Mouse (Mus musculus): ENCODE measurements around the gene Tmbim1. TPM values are rescaled to one million over a fixed set of nuclear protein-coding genes. Genes with fewer than 3 reads are reported as not detected.

The Tmbim1 gene
- polyA plus RNA-seq, 1 experiment from 2014 or later = 6.8 TPM

DNA sequence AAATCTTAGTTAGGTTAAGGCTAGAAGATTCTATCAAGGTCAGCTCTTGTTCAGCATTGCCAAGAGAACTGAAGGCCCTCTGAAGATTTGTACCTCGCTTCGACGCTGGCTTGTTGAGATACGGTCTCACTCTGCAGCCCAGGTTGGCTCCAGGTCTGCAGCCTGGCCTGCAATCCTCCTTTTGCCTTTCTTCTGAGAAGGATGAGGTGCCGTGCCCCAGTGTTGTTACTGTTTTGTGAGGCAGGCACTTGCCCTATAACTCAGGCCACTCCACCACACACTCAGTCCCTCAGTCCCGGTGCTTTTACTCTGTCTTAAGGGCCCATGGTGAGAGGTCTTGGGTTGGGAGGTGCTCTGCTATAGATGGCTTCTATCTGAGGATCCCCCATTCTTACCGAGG is 3.2 kb downstream of the Tmbim1 start:
- Histone ChIP-seq H3K27me3 (peaks cover 4% of the 10 kb centered on the region; the same call in 1 of the 2 replicates), H3K4me1 (peaks cover 13% of the 10 kb centered on the region), H3K9ac (replicated peaks) (no peak overlapping the region), H3K36me3 (no peaks in the 10 kb centered on the region), H3K9me3 (no peaks in the 10 kb centered on the region), H3K4me2 (replicated peaks) (no peak overlapping the region), H3K4me3 (no peak overlapping the region), H3K27ac (replicated peaks) (no peak overlapping the region)
- 93% methylated on average over 7 of the region's 7 CpGs for WGBS
- no peak for ATAC-seq (replicated peaks)

DNA sequence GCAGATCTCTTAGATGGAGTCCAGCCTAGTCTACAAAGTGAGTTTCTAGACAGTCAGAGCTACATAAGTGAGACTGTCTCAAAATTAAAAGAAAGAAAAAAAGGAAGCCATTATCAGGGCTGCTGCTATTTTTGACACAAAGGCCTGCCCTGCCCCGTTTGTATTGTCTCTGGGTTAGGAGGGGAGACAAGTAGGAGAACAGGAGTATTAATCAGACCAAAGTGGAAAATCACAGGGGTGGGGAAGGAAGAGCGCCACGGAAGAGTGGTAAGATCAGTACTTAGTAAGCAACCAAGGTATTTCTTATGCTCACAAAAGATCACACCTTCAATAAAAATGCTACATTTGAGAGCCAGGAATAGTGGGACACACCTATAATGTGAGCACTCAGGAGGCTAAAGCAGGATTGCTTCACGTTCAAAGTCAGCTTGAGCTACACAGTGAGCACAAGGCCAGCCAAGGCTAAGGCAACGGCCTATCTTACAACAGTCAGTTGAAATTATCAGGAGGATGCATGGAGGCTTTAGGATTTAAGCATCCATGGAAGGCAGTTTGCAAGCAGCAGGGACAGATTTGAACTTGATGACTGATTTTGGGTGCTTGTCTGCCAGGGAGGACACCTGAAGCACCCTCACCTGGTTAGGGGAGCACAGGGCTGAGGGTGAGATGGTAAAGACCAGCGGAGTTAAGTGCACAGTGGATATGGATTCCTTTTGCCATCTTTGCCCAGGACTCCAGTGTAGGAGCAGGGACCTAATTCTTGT is 4.9 kb downstream of the Tmbim1 start:
- WGBS = 82% methylated on average over 6 of the region's 6 CpGs
- Histone ChIP-seq H3K4me3 (no peak overlapping the region), H3K9ac (replicated peaks) (no peak overlapping the region), H3K9me3 (no peaks in the 10 kb centered on the region), H3K4me2 (replicated peaks) (no peak overlapping the region), H3K27me3 (peaks cover 4% of the 10 kb centered on the region; the same call in 1 of the 2 replicates), H3K36me3 (no peaks in the 10 kb centered on the region), H3K4me1 (peaks cover 24% of the 10 kb centered on the region), H3K27ac (replicated peaks) (no peak overlapping the region)
- no peak for ATAC-seq (replicated peaks)

DNA sequence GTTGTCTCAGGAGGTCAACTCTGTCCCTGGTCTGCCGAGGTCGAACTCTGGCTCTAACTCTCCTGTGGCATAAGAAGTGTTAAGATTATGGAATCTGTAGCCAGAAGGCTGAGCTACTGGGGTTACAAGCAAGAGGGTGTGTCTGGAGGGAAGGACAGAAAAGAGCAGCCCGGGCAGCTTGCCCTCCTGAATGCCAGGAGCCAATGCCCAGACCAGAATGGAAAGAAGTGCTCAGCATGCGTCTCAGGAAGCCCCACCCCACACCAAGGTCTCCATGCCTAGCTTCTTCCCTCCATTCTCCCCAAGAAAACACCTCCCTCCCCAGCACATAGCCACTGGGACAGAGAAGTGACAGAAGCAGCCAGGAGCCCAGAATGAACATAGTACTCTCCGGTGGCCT is 6.4 kb downstream of the Tmbim1 start:
- Histone ChIP-seq H3K27me3 (peaks cover 3% of the 10 kb centered on the region; the same call in 1 of the 2 replicates), H3K36me3 (no peaks in the 10 kb centered on the region), H3K27ac (replicated peaks) (no peak overlapping the region), H3K4me3 (no peak overlapping the region), H3K4me1 (peaks cover 23% of the 10 kb centered on the region), H3K9me3 (no peaks in the 10 kb centered on the region), H3K4me2 (replicated peaks) (no peak overlapping the region), H3K9ac (replicated peaks) (no peak overlapping the region)
- 70% methylated on average over 5 of the region's 5 CpGs for WGBS
- ATAC-seq (replicated peaks) = no peak

DNA sequence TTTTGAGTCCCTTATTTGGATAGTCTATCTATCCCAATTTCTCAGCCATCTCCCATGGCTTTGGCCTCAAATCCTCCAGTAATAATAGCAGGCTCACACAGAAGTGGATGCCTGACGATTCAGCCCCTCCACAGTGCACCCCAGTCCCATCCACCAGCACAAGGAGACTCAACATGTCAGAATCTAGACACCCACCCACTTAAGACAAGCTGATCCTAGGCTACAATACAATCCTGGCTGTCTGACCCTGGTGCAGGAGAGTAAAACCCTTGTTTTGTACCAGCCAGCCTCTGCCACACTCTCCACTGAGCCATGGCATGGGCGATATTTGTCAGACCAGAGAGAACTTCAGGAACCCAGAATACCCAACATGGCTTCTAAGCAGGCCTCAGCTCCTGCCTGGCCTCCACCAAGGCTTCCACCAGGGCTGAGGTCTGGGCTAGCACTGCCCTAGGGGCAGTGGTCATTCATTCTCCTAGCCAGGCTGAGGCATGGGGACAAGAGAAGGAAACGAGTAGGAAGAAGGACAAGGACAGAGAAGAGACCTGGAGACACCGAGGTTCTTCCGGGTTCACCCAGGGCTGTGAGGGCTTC is 7.2 kb downstream of the Tmbim1 start:
- no peak overlapping the region for H3K4me2 ChIP-seq (replicated peaks)
- no peak overlapping the region for H3K4me3 ChIP-seq
- no peaks in the 10 kb centered on the region for H3K9me3 ChIP-seq
- no peaks in the 10 kb centered on the region for H3K36me3 ChIP-seq
- WGBS = 90% methylated on average over 5 of the region's 5 CpGs
- no peak overlapping the region for H3K27ac ChIP-seq (replicated peaks)
- H3K9ac ChIP-seq (replicated peaks) = no peak overlapping the region
- no peak for ATAC-seq (replicated peaks)
- peaks cover 16% of the 10 kb centered on the region for H3K4me1 ChIP-seq
- no peaks in the 10 kb centered on the region for H3K27me3 ChIP-seq

DNA sequence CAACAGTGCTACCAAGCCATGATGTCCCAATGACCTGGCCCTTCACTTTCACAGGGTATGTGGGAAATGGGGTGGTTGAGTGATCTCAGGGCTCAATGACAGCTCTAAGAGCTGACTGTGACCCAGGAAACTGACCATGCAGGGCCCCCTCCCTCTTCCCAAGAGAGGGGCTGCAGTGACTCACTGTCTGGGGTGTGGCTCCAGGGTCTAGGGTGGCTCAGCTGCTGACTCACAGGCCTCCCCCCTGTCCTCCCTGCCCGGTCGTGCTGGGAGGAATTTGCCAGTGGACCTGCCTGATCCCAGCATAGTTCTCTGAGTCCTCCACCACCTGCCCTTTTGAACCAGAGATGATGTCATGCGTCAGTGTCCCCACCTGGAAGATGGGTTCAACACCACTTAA is 8.2 kb downstream of the Tmbim1 start:
- H3K36me3 ChIP-seq = no peaks in the 10 kb centered on the region
- H3K9ac ChIP-seq (replicated peaks) = no peak overlapping the region
- H3K27ac ChIP-seq (replicated peaks) = no peak overlapping the region
- no peaks in the 10 kb centered on the region for H3K27me3 ChIP-seq
- 83% methylated on average over 3 of the region's 3 CpGs for WGBS
- peaks cover 16% of the 10 kb centered on the region for H3K4me1 ChIP-seq
- H3K9me3 ChIP-seq = no peaks in the 10 kb centered on the region
- ATAC-seq (replicated peaks) = no peak
- no peak overlapping the region for H3K4me3 ChIP-seq
- H3K4me2 ChIP-seq (replicated peaks) = no peak overlapping the region

DNA sequence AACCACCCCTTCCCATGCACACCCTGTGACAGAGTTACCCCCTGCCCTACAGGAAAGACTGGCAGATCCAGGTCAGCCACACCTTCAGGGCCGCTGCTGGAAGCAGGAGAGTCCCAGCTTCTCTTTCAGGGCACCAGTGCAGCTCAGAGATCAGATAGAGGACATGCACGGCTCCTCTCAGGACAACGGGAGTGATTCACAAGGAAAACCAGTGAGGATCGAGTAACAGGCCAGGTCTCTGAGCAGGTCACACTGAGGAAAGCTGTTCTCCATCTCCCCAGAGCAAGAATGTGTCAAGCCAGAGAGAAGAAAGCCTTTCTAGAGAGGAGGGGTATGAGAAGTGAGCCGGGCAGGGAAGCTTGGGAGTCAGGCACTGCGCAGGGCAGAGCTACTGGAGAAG is 8.9 kb downstream of the Tmbim1 start:
- Histone ChIP-seq H3K9me3 (no peaks in the 10 kb centered on the region), H3K27ac (replicated peaks) (peak overlapping the region; percentile 75), H3K27me3 (no peaks in the 10 kb centered on the region), H3K4me2 (replicated peaks) (no peak overlapping the region), H3K4me3 (no peak overlapping the region), H3K4me1 (peaks cover 16% of the 10 kb centered on the region), H3K36me3 (no peaks in the 10 kb centered on the region; the same call in 1 of the 2 replicates), H3K9ac (replicated peaks) (no peak overlapping the region; the same call in 1 of the 2 replicates)
- WGBS = 76% methylated on average over 6 of the region's 6 CpGs
- no peak for ATAC-seq (replicated peaks)

DNA sequence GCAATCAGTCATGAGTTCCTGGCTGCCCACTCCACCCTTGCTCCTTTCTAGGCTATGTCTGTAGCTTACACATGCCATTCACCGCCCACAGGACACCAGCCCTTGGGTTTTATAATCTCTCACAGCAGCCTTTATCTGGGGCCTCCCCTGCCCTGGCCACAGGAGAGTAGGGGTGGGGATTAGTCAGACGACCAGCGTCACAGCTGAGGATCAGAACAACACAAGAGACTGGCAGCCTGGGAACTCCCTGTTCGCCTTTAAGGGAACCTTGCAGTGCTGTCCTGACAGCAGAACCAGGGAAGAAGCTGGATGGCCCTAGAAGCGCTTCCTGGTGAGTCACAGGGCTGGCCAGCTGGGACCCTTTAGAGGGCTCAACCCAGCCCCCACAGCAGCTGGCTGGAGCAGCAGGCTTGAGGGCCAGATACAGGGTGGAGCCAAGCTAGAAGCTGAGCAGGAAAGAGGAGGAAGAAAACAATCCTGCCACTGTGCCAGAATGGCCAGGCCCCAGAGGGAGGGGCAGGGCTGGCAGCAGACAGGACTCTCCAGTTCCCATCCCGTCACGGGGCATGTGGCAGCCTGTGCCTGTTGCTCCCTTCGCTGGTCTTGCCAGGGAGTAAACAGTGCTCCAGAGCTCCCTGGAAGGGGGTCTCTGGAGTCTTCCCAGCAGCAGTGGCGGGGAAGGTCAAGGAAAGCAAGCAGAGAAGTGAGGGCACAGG is 9.8 kb downstream of the Tmbim1 start:
- H3K4me1 ChIP-seq = peaks cover 16% of the 10 kb centered on the region
- peak overlapping the region; percentile 75 for H3K27ac ChIP-seq (replicated peaks)

DNA sequence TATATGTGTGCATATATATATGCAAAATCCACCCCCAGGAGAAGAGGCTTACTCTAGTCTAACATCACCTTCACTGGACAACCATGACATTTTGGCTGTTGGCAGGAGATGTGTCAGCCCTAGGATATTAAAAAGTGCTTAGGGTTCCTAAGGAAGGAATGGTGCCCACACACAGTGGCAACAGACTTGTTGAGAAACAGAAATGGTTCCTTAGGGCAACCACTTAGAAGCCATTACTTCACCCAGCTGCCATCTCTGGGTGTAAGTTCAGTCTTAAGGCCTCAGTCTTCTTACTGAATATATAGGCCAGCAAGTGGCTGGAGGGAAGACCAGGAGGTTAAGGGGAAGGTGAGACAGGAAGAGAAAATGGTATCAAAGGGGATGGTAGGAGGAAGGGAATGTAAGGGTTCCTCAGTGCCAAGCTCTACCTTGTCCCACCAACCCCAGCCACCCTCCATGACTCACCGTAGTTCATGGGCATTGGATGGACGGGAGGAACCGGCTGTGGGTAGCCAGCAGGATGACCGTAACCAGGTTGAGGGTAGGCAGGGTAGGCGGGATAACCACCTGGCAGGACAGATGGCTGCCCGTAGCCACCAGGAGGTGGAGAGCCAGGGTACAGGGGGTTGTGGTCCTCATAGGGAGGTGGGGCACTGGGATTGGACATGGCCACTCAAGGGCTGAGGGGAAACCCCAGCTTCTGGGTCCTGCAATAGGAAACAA is 10.5 kb downstream of the Tmbim1 start:
- ATAC-seq (replicated peaks) = peak; percentile 21; the same call in 1 of the 2 replicates
- Histone ChIP-seq H3K27ac (replicated peaks) (peak overlapping the region; percentile 75), H3K4me3 (no peak overlapping the region), H3K4me1 (peaks cover 21% of the 10 kb centered on the region), H3K9ac (replicated peaks) (no peak overlapping the region), H3K27me3 (no peaks in the 10 kb centered on the region), H3K36me3 (no peaks in the 10 kb centered on the region; the same call in 1 of the 2 replicates), H3K4me2 (replicated peaks) (no peak overlapping the region), H3K9me3 (no peaks in the 10 kb centered on the region)
- WGBS = 91% methylated on average over 6 of the region's 6 CpGs

More for the DNA sequence above, 9.8 kb downstream of the Tmbim1 start:
- Histone ChIP-seq H3K27me3 (no peaks in the 10 kb centered on the region), H3K4me3 (no peak overlapping the region), H3K4me2 (replicated peaks) (no peak overlapping the region), H3K9ac (replicated peaks) (no peak overlapping the region), H3K9me3 (no peaks in the 10 kb centered on the region), H3K36me3 (no peaks in the 10 kb centered on the region; the same call in 1 of the 2 replicates)
- ATAC-seq (replicated peaks) = peak; percentile 86
- 17% methylated on average over 9 of the region's 9 CpGs for WGBS

DNA sequence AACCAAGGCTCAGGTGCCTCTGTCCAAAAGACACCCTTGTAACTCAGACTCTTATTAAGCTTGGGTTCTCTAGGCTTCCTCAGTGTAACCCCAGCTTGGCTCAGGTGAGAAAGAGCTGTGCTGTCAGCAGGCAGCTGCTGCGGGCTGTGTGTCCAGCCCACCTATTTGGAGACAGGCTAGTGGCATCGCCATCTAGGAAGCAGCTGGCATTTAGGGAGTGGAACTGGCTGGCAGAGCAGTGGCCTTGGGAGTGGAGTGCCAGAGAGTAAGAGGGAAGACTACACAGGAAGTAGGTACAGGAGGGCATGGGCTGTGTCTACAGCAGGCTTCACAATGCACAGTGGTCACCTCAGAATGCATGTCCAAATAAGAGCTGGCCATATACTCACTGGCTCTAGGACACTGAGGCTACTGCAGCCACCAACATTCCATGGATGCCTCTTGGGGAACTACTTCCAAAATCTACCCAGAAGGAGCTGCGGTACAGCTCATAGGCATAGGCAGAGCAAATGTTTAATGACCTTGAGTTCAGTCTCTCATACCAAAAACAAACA is 11.3 kb downstream of the Tmbim1 start:
- no peak for ATAC-seq (replicated peaks)
- no peaks in the 10 kb centered on the region; the same call in 1 of the 2 replicates for H3K36me3 ChIP-seq
- no peak overlapping the region for H3K4me2 ChIP-seq (replicated peaks)
- H3K27me3 ChIP-seq = no peaks in the 10 kb centered on the region
- H3K27ac ChIP-seq (replicated peaks) = no peak overlapping the region
- 95% methylated on average over 3 of the region's 3 CpGs for WGBS
- H3K4me1 ChIP-seq = peaks cover 22% of the 10 kb centered on the region
- no peak overlapping the region for H3K9ac ChIP-seq (replicated peaks)
- no peak overlapping the region for H3K4me3 ChIP-seq
- H3K9me3 ChIP-seq = no peaks in the 10 kb centered on the region

DNA sequence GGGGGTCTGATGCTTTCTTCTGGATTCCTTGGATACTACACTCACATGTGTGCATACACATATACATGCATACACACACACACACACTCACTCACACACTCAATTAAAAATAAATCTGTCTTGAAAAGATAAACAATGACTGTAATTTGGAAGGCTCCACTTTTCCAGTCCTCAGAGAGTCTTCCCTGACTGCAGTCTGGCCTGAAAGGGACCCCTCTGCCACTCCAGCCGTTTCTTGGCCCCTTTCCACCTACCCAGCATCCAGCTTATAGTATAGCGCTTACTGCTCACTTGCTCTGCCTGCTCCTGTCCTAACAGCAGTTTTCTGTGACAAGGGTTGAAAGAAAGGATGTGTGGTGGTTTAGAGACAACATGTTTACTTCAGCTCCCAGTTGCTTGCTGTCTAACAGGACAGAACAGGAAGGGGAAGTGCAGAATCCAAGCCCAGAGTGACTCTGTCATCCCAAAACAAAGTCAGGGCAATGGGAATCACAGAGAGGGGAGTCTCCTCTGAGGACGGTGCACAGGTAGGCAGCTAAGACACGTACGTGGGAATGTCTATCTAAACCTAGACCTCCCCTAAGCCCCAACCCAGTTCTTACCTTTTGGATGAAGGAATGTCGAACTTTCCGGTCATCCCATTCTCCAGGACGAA is 12.0 kb downstream of the Tmbim1 start:
- WGBS = 83% methylated on average over 8 of the region's 8 CpGs
- H3K27ac ChIP-seq (replicated peaks) = no peak overlapping the region
- no peaks in the 10 kb centered on the region; the same call in 1 of the 2 replicates for H3K36me3 ChIP-seq
- peaks cover 22% of the 10 kb centered on the region for H3K4me1 ChIP-seq
- H3K9me3 ChIP-seq = no peaks in the 10 kb centered on the region
- no peak overlapping the region for H3K4me3 ChIP-seq
- no peak overlapping the region for H3K4me2 ChIP-seq (replicated peaks)
- H3K27me3 ChIP-seq = no peaks in the 10 kb centered on the region
- ATAC-seq (replicated peaks) = no peak
- H3K9ac ChIP-seq (replicated peaks) = no peak overlapping the region

DNA sequence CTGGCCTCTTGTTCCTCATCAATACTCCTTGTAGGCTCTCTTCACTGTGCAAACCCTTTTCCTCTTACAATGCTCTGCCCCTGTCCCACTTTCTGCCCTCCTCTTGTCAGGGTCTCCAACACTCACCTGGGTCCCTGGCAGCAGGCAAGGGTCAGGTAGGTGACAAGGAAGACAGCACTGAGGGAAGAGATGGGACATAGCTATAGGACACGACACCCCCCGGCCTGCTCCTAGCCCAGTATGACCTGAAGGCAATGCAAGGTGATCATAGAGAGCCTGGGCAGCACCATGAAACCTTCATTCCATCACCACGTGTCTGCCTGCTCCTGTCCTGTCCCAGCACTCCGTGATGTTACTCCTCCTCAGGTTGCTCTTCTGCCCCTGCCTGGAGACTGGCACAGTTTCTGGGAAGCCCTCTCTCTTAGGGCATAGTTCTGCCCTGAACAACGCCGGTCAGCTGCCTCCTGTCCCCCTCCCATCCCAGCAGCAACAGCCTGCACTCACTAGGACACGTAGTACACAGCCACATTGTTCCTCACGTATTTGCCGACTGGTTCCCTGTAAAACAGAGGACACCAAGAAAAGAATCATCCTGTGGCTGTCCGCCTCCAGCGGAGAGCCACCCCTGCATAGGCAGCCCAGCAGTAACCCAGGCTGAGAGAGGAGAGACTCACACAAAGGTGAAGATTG is 12.9 kb downstream of the Tmbim1 start:
- H3K9ac ChIP-seq (replicated peaks) = no peak overlapping the region
- H3K4me3 ChIP-seq = no peak overlapping the region
- H3K36me3 ChIP-seq = no peaks in the 10 kb centered on the region; the same call in 1 of the 2 replicates
- no peaks in the 10 kb centered on the region for H3K9me3 ChIP-seq
- no peak overlapping the region for H3K4me2 ChIP-seq (replicated peaks)
- no peaks in the 10 kb centered on the region for H3K27me3 ChIP-seq
- ATAC-seq (replicated peaks) = no peak
- WGBS = 89% methylated on average over 11 of the region's 11 CpGs
- no peak overlapping the region for H3K27ac ChIP-seq (replicated peaks)
- peaks cover 22% of the 10 kb centered on the region for H3K4me1 ChIP-seq
